Mouse (Mus musculus): ENCODE data around the gene Med25. TPM values are rescaled to one million over a fixed set of nuclear protein-coding genes. Genes with fewer than 3 reads are reported as not detected.

The Med25 gene
- polyA plus RNA-seq, 2 experiments: 24.2 to 29.3 TPM

DNA sequence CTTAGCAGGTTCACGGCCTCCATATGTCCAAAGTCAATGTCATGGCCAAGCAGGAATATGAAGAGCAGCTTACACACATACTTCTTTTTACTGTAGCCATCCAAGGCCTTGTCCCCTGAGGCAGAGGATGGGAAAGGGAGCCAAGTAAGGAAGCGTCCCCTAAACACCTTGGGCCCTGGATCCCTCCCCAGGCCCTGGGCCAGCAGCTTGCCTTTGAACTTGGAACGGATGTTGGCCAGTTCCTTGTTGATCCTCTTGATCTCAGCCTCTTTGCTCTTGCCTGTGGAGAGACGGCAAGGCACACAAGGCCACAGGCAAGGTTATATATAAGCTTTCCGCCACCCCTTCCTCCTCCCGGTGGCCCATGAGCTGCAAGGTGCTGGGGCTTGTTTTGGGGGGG is 23.7 kb upstream of the Med25 start:
- no peak for TF ChIP-seq CTCF (IDR thresholded peaks at IDR 0.05; ENCODE audit: low read depth)
- TF ChIP-seq EP300 (IDR thresholded peaks at IDR 0.05; ENCODE audit: low read depth): no peak
- Histone ChIP-seq H3K9ac (replicated peaks) (no peak overlapping the region), H3K27ac (no peak overlapping the region), H3K27me3 (ENCODE audit: control insufficient read depth, insufficient read depth, low read length) (no peaks in the 10 kb centered on the region), H3K36me3 (replicated peaks; ENCODE audit: control insufficient read depth, insufficient read depth, low read depth) (peaks cover 51% of the 10 kb centered on the region), H3K4me2 (ENCODE audit: low read depth) (no peak overlapping the region), H3K4me3 (ENCODE audit: insufficient read depth in 1 of 2, low read depth in 2 of 2, low read length in 2 of 2) (no peak overlapping the region), H3K9me3 (ENCODE audit: control insufficient read depth, low read length) (no peaks in the 10 kb centered on the region), H3K4me1 (replicated peaks; ENCODE audit: control insufficient read depth in 2 of 2, insufficient read depth in 2 of 2, low read length in 1 of 2) (peaks cover 4 to 6% of the 10 kb centered on the region in 2 experiments; a peak in 2 of 4 replicates)
- ATAC-seq (ENCODE audit: insufficient read depth): no peak
- DNase-seq (ENCODE audit: low read depth in 3 of 3, low spot score in 3 of 3): no peak
- 78% methylated on average over 6 of the region's 6 CpGs for WGBS (ENCODE audit: insufficient replicate concordance)

- Histone ChIP-seq H3K4me1 (replicated peaks; ENCODE audit: control insufficient read depth in 2 of 2, insufficient read depth in 2 of 2, low read length in 1 of 2) (peaks cover 4 to 6% of the 10 kb centered on the region in 2 experiments; a peak in 2 of 4 replicates), H3K9me3 (ENCODE audit: control insufficient read depth, low read length) (no peaks in the 10 kb centered on the region), H3K27ac (no peak overlapping the region), H3K4me3 (ENCODE audit: insufficient read depth in 1 of 2, low read depth in 2 of 2, low read length in 2 of 2) (no peak overlapping the region), H3K27me3 (ENCODE audit: control insufficient read depth, insufficient read depth, low read length) (no peaks in the 10 kb centered on the region), H3K9ac (replicated peaks) (no peak overlapping the region), H3K4me2 (ENCODE audit: low read depth) (no peak overlapping the region), H3K36me3 (replicated peaks; ENCODE audit: control insufficient read depth, insufficient read depth, low read depth) (peaks cover 55% of the 10 kb centered on the region)
- 92% methylated on average over 9 of the region's 9 CpGs for WGBS (ENCODE audit: insufficient replicate concordance)
- TF ChIP-seq CTCF (IDR thresholded peaks at IDR 0.05; ENCODE audit: low read depth) (no peak), EP300 (IDR thresholded peaks at IDR 0.05; ENCODE audit: low read depth) (no peak)
- ATAC-seq (ENCODE audit: insufficient read depth) (no peak), DNase-seq (ENCODE audit: low read depth in 3 of 3, low spot score in 3 of 3) (no peak)
These were observed 22.8 kb upstream of the Med25 start for GRCm38 (mm10) chr7:44915314-44915713.

DNA sequence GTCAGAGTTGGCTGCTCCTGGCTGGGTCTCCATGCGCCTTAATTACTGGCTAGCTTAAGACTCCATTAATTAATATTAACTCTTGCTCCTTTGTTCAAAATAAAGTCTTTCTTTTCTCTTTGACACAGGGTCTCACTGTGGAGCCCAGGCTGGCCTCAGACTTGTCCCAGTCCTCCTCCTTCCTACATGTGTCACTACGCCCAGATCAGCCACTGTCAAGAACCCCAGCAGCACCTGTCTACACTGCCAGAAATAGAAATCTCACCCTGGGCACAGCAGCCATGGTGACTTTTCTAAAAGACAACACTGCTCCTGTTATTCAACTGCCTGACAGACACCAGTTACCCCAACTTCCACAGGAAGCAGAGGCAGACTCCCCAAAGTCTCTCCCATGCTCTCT is 21.9 kb upstream of the Med25 start:
- DNase-seq (ENCODE audit: low read depth in 3 of 3, low spot score in 3 of 3): no peak
- no peak overlapping the region for H3K4me2 ChIP-seq (ENCODE audit: low read depth)
- H3K36me3 ChIP-seq (replicated peaks; ENCODE audit: control insufficient read depth, insufficient read depth, low read depth): peaks cover 49% of the 10 kb centered on the region
- WGBS (ENCODE audit: insufficient replicate concordance): 91% methylated on average over 2 of the region's 2 CpGs
- no peak overlapping the region for H3K9ac ChIP-seq (replicated peaks)
- no peaks in the 10 kb centered on the region for H3K27me3 ChIP-seq (ENCODE audit: control insufficient read depth, insufficient read depth, low read length)
- TF ChIP-seq EP300 (IDR thresholded peaks at IDR 0.05; ENCODE audit: low read depth) (no peak), CTCF (IDR thresholded peaks at IDR 0.05; ENCODE audit: low read depth) (no peak)
- no peak overlapping the region for H3K27ac ChIP-seq
- H3K9me3 ChIP-seq (ENCODE audit: control insufficient read depth, low read length): no peaks in the 10 kb centered on the region
- H3K4me1 ChIP-seq (replicated peaks; ENCODE audit: control insufficient read depth in 2 of 2, insufficient read depth in 2 of 2, low read length in 1 of 2): peaks cover 4 to 6% of the 10 kb centered on the region in 2 experiments; a peak in 2 of 4 replicates
- H3K4me3 ChIP-seq (ENCODE audit: insufficient read depth in 1 of 2, low read depth in 2 of 2, low read length in 2 of 2): no peak overlapping the region
- no peak for ATAC-seq (ENCODE audit: insufficient read depth)

DNA sequence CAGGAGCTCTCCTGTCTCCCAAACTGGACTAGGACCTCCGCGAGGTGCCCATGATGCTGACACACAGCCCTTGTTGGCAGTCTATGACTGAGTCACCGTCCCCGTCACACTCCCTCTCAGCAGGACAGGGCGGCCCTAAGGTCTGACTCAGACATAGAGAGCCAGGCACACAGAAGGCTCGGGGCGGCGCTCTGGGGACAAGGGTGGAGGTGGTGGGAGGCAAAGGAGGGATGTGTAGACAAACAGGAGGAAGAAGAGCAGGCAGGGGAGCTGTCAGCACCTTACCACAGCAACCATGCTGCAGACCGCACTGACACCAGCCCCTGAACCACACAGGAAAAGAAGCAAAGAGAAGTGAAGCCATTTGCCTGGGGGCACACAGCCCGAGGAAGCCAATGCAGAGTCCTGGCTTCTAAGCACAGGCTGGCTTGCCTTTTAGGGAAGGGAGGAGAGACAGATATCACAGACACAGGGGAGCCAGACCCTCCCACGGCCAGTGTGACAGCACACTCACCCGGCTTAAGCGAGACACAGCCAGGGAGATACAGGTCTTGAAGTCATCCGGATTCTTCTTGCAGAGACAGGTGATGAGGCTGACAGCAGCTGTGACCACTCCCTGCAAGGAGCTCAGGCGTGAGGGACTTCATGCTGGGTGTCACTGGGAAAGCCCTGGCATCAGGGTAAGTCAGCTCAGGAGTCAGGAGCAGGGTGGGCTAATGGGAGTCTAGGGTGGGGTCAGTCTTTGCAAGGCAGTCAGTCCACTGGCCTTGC is 16.4 kb upstream of the Med25 start:
- Histone ChIP-seq H3K4me3 (ENCODE audit: insufficient read depth in 1 of 2, low read depth in 2 of 2, low read length in 2 of 2) (no peak overlapping the region), H3K27me3 (ENCODE audit: control insufficient read depth, insufficient read depth, low read length) (no peaks in the 10 kb centered on the region), H3K4me2 (ENCODE audit: low read depth) (no peak overlapping the region), H3K4me1 (replicated peaks; ENCODE audit: control insufficient read depth in 2 of 2, insufficient read depth in 2 of 2, low read length in 1 of 2) (no peaks in the 10 kb centered on the region), H3K36me3 (replicated peaks; ENCODE audit: control insufficient read depth, insufficient read depth, low read depth) (peaks cover 72% of the 10 kb centered on the region), H3K27ac (no peak overlapping the region), H3K9ac (replicated peaks) (no peak overlapping the region), H3K9me3 (ENCODE audit: control insufficient read depth, low read length) (no peaks in the 10 kb centered on the region)
- ATAC-seq (ENCODE audit: insufficient read depth) (no peak), DNase-seq (ENCODE audit: low read depth in 3 of 3, low spot score in 3 of 3) (no peak)
- TF ChIP-seq EP300 (IDR thresholded peaks at IDR 0.05; ENCODE audit: low read depth) (no peak), CTCF (IDR thresholded peaks at IDR 0.05; ENCODE audit: low read depth) (no peak)
- 79% methylated on average over 15 of the region's 15 CpGs for WGBS (ENCODE audit: insufficient replicate concordance)

DNA sequence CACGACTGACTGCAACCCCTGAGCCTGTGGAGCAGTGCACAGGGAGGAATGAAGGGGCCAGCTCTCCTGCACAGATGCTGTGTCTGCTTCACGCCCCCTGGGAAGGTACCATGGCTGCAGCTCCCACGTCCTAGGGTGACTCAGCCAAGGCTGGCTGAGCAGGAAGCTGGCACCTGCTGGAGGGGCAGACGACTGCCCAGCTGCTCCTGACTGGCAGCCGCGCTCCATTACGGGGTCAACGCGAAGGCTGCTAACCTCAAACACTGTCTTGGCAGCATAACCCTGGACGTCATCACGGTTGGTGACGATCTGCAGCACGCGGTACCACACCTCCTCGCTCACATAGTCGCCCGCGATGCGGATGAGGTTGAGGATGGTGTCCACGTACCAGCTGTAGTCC is 12.9 kb upstream of the Med25 start:
- H3K27ac ChIP-seq: no peak overlapping the region
- no peaks in the 10 kb centered on the region for H3K4me1 ChIP-seq (replicated peaks; ENCODE audit: control insufficient read depth in 2 of 2, insufficient read depth in 2 of 2, low read length in 1 of 2)
- no peak overlapping the region for H3K4me2 ChIP-seq (ENCODE audit: low read depth)
- WGBS (ENCODE audit: insufficient replicate concordance): 93% methylated on average over 20 of the region's 20 CpGs
- no peak overlapping the region for H3K9ac ChIP-seq (replicated peaks)
- TF ChIP-seq EP300 (IDR thresholded peaks at IDR 0.05; ENCODE audit: low read depth) (no peak), CTCF (IDR thresholded peaks at IDR 0.05; ENCODE audit: low read depth) (no peak)
- no peaks in the 10 kb centered on the region for H3K9me3 ChIP-seq (ENCODE audit: control insufficient read depth, low read length)
- H3K4me3 ChIP-seq (ENCODE audit: insufficient read depth in 1 of 2, low read depth in 2 of 2, low read length in 2 of 2): no peak overlapping the region
- DNase-seq (ENCODE audit: low read depth in 3 of 3, low spot score in 3 of 3): no peak
- H3K27me3 ChIP-seq (ENCODE audit: control insufficient read depth, insufficient read depth, low read length): no peaks in the 10 kb centered on the region
- peaks cover 85% of the 10 kb centered on the region for H3K36me3 ChIP-seq (replicated peaks; ENCODE audit: control insufficient read depth, insufficient read depth, low read depth)
- ATAC-seq (ENCODE audit: insufficient read depth): no peak

Measured in liver, embryonic 14.5 days (tissue).